Mouse (Mus musculus): ENCODE measurements around the gene Rnf152.

The Rnf152 gene

DNA sequence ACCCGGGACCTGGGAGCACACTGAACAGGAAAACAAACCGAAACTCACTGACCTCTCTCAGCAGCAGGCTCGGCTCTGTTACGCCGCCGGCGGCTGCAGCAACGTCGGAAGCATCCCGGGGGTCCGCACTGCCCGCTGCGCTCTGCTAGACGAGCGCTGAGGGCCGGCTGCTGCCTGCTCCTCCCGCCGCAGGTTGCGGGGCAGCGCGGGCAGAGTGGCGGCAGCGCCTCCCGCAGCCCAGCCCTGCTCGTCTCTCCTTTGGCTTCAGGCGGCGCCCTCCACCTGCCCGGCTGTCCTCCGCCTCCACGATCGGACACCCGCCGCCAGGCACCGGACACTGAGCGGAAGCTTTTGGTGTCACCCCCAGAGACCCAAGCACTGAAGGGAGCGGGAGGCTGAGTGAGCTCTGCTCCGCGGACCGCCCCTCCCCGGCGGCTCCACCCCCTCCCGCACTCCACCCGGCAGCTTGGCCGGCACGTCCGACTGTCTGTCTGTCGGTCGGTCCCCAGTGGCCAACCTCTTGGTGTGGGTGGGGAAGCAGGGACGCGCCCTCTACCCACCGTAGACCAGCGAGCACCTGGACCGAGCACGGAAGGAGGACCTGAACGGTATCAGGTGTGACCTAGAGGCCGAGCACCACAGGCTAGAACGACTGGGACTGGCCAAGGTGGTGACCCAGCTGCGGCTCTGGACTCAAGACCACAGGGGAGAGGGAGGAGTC is at the start of gene Rnf152:
Rnf152 (minus strand) TSS at position 420 of the 721 bp plus-strand sequence.
- DNase-seq: peak; percentile 78

GRCm38 (mm10) chr1:105402853-105403252 is 46.3 kb upstream of the Rnf152 start:
- DNase-seq: no peak

GRCm38 (mm10) chr1:105384141-105384937 is 27.8 kb upstream of the Rnf152 start:
- peak; percentile 28 for DNase-seq

- DNase-seq: no peak
Measured at GRCm38 (mm10) chr1:105377546-105377945, 21.0 kb upstream of the Rnf152 start.

DNA sequence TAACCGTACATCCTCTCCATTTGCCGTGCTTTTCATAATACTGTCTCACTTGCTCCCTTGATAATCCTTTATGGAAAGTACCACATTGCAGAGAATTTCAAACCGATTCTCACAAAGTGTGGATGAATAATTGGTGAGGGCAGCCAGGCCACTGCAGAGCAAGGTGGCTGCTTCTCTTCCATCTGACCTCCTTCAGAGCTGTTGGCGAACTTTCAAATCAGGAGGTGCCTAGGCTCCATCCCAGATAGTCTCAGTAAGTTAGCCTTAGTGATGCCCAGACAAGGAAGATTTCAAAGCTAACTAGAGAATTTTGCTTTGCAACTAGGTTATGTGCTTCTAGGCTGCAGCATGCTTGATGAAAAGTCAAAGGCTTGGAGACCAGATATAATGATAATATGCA is 18.1 kb upstream of the Rnf152 start:
- no peak for DNase-seq

GRCm38 (mm10) chr1:105362701-105363100 is 6.2 kb upstream of the Rnf152 start:
- DNase-seq: no peak

- peak; percentile 29 for DNase-seq
Measured at GRCm38 (mm10) chr1:105358896-105359295, 2.4 kb upstream of the Rnf152 start.

DNA sequence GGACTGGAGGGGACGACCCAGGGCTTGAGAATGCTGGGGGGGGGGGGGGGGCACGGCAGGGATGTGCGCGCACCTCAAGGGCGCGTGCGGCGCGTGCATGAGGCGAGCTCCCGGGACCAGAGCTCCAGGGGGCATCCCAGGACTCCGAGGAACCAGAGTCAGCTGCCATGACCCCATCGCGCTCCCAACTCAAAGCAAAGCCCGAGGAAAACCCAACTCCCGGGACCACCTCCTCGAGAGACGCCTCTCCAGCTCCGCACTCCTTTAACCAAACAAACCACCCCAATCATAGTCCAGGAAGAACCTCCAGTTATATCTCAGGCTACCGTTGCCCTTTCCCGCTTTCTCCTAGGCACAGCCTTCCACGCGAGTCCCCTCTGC is 610 bp downstream of the Rnf152 start:
- peak; percentile 27 for DNase-seq

DNA sequence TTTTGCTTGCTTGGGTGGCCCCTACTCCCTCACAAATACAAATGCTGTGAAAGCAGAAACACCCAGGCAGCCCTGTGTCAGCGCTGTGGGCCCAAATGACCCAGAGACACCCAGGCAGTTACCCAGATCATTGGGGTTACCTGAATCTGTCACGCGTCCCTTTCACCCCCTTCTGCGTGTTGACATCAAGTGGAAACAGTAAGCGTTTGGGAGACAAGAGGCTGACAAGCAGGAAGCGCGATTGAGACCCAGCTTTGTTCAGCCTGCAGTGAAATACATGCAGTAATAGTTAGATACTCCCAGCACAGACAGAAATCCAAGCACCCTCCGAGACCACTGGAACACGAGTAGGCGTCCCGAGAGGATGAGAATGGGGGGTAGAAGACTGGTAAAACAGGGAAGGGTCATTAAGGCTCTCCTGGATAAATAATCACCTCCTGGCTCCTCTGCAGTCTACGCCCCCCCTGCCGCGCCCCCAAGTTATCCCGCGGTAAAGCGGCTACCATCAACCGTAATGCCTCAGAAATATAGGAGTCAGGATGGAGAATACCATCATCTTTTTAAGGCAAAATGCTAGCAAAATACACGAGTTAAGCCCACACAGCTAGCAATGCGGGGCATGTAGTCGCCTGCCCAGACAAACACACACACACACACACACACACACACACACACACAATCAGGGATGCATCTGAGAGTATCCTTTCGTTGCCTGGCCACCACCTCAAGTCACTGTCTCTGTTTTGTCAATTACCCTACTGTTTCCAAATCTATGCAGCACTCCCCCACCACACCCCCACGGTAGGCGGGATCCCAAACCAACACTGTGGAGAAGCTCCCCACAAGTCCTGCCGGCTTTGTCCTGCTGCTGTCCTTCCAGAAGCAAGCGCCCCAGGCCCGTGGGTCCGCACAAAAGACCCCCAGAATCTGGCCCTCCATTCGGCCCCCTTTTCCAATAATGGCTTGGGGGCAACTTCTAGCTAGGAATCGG is 1.3 kb downstream of the Rnf152 start:
- DNase-seq: peak; percentile 27

GRCm38 (mm10) chr1:105351806-105352205 is 4.7 kb downstream of the Rnf152 start:
- DNase-seq: no peak

DNA sequence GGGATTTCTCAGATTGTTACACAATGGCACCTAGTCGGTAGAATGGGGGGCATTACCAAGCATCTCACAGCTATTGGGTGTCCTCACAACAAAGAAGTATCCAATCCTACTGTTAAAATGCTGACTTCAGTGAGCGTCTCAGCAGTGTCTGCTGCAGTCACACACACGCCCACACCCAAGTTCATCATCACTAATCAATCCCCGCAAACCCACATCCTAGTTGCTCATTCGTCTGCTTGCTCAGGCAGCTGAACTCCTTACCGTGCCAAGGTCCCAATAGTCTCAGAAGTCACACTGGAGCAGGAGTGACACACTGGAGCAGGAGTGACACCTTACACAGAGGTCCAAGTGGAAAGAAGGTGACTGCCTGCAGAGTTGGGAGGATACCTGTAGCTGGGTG is 14.2 kb downstream of the Rnf152 start:
- no peak for DNase-seq

DNA sequence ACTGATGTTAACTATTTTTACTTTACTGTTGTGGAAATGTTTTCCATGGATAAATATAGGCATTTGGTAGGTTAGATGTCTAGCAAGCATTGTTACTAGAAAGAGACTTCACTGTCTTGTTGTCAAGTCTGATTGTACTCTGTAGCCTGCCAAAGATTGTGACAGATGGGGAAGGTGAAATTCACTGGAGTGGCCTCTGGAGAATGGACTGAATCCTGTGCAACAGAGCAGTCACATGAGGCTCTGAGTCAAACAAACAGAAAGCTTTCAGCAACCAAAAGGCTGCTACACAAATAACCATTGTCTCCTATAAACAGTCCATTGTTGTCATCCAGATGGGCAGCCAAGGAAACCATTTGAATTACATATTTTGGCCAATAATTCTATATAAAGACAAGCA is 15.6 kb downstream of the Rnf152 start:
- no peak for DNase-seq

DNA sequence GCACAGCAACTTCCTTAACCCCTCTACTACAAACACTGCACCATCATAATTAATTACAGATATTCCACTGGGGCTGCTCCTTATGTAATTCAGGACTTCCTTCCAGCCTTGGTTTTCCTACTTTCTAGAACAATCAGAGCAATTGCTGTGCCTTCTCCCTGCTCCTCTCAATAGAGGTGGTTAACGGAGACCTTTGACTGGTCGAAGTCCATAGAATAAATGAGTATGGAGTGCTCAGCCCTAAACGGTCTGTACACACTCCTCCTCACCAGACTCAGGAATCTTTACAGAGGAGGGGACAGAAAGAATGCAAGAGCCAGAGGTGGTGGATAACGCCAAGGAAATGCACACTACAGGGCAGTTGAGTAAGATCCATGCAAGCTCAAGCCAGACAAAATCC is 19.1 kb downstream of the Rnf152 start:
- peak; percentile 33 for DNase-seq

- DNase-seq: peak; percentile 76
Measured at GRCm38 (mm10) chr1:105336096-105336495, 20.4 kb downstream of the Rnf152 start.

DNA sequence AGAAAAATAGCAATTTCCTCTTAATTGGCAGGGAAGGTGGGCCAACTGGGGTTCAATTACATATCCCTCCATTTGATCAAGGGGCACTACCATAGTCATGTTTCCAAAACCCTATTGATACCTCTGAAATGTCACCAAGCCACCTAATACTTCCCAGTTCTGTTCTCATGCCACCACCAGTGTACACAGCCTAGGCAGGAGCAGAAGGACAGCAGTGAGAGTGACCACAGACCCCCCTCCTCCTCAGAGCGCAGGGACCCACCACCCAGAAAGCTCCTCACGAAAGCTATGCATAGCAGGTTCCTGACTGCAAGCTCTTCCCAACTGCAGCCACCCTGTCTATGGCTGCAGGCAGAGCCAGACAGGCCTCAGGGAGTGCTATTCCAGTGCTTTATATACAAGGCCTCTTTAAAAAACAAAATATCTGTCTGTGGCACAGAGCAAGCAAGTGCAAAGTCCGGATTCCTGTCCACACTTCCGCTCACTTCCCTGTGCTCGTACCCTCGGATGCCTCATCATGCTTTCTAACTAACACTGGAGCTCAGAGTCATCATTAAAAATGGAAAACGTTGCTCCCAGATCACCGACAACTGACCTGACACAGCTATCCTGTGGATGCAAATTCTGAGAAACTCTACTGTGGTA is 24.3 kb downstream of the Rnf152 start:
- peak; percentile 60 for DNase-seq

- DNase-seq: no peak
Measured at GRCm38 (mm10) chr1:105331605-105332004, 24.9 kb downstream of the Rnf152 start.

- no peak for DNase-seq
Measured at GRCm38 (mm10) chr1:105330581-105331320, 25.8 kb downstream of the Rnf152 start.

- no peak for DNase-seq
Measured at GRCm38 (mm10) chr1:105327789-105328188, 28.7 kb downstream of the Rnf152 start.

- no peak for DNase-seq
Measured at GRCm38 (mm10) chr1:105324636-105325035, 31.9 kb downstream of the Rnf152 start.

- DNase-seq: no peak
Measured at GRCm38 (mm10) chr1:105314010-105314800, 42.3 kb downstream of the Rnf152 start.

DNA sequence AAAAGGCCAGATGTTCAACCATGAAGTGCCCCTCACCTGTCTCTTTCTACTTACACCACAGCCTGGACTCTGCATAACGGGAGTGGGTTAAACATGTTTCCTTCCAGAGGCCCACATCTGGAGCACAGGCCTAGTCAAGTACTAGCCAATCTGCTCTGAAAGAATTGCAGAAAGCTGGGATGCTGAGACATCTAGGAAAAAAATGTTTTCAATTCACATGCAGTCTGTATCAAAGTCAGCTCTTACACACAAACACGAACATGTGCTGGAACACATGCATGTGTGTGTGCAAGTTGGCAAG is 44.0 kb downstream of the Rnf152 start:
- DNase-seq: no peak

Measured in kidney, adult 11 months (tissue).